Mouse (Mus musculus) limb, embryonic 11.5 days (tissue): ENCODE results near the gene Tsen2. TPM values are rescaled to one million over a fixed set of nuclear protein-coding genes. Genes with fewer than 3 reads are reported as not detected.

Source experiments
- ATAC-seq: fragments of 200-750 bp; cut with Nextera tagmentation; 2 replicates; pipeline ENCODE4 v1.8.0; 2017; ENCODE audit warnings: low read depth; ENCODE audit not compliant: insufficient number of reproducible peaks, low FRiP score, low TSS enrichment
- DNase-seq: peaks from one replicate; pipeline ENCODE4 v3.0.0-alpha.2; 2015; ENCODE audit warnings: low spot score
- H3K27ac ChIP-seq: fragments of 300-500 bp; sonication (generic); replicated peaks from 2 replicates; pipeline ENCODE4 v1.5.1; 2014; ENCODE audit warnings: low read depth, mild to moderate bottlenecking, low read length
- H3K27me3 ChIP-seq: fragments of 300-500 bp; sonication (generic); 2 replicates; pipeline ENCODE4 v1.6.1; 2014; ENCODE audit warnings: mild to moderate bottlenecking, low read length, mixed read lengths; ENCODE audit not compliant: control insufficient read depth, insufficient read depth
- H3K36me3 ChIP-seq: fragments of 300-500 bp; sonication (generic); 2 replicates; pipeline ENCODE4 v1.6.1; 2014; ENCODE audit warnings: mild to moderate bottlenecking, low read length, moderate library complexity, mixed read lengths; ENCODE audit not compliant: control insufficient read depth, insufficient read depth
- H3K4me1 ChIP-seq: fragments of 300-500 bp; sonication (generic); 2 replicates; pipeline ENCODE4 v1.6.1; 2014; ENCODE audit warnings: low read length, mixed read lengths; ENCODE audit not compliant: control insufficient read depth, insufficient read depth
- H3K4me2 ChIP-seq: fragments of 300-500 bp; sonication (generic); 2 replicates; pipeline ENCODE4 v1.6.1; 2014; ENCODE audit warnings: low read depth, mild to moderate bottlenecking, moderate library complexity; ENCODE audit not compliant: severe bottlenecking
- H3K4me3 ChIP-seq: fragments of 300-500 bp; sonication (generic); 2 replicates; pipeline ENCODE4 v1.5.1; 2014; ENCODE audit warnings: low read depth, low read length
- H3K9ac ChIP-seq: fragments of 300-500 bp; sonication (generic); 2 replicates; pipeline ENCODE4 v1.6.1; 2014; ENCODE audit warnings: mild to moderate bottlenecking, low read length
- H3K9me3 ChIP-seq: fragments of 300-500 bp; sonication (generic); 2 replicates; pipeline ENCODE4 v1.6.1; 2016; ENCODE audit warnings: low read length; ENCODE audit not compliant: control insufficient read depth
- WGBS: fragments of 180-500 bp; shearing (Covaris S2); extraction: QIAGEN DNeasy Blood & Tissue Kit; methylation state at CpG from one replicate; pipeline ENCODE4 v1.1.7; 2014; 5-methylcytosine and 5-hydroxymethylcytosine counted together
- polyA plus RNA-seq: library from polyadenylated mRNA; unstranded; fragments of >200 nt; fragmentation: Nextera tagmentation; extraction: Ambion mirVana; gene quantifications from 2 replicates; pipeline ENCODE4 v1.2.1, GENCODE M21; 2014

The Tsen2 gene
- polyA plus RNA-seq, 1 experiment from 2014 or later: 27.5 TPM

DNA sequence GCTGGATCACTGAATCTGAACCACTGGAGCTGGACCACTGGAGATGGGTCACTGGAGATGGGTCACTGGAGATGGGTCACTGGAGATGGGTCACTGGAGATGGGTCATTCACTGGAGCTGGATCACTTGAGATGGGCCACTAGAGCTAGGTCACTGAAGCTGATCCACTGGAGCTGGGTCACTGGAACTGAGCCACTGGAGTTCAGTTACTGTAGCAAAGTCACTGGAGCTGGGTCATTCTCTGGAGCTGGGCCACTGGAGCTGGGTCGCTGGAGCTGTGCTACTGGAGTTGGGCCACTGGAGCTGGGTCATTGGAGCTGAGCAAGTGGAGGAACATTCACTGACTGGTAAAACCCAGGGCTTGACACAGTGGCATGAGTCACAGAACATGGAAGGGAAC is 38.0 kb upstream of the Tsen2 start:
- no peak overlapping the region for H3K4me3 ChIP-seq
- ATAC-seq (no peak), DNase-seq (no peak)
- H3K4me1 ChIP-seq: no peaks in the 10 kb centered on the region
- no peaks in the 10 kb centered on the region for H3K9me3 ChIP-seq
- WGBS: 95% methylated on average over 1 of the region's 1 CpGs
- H3K27me3 ChIP-seq: no peaks in the 10 kb centered on the region
- no peaks in the 10 kb centered on the region for H3K36me3 ChIP-seq
- no peak overlapping the region for H3K27ac ChIP-seq
- no peak overlapping the region for H3K9ac ChIP-seq
- H3K4me2 ChIP-seq: no peak overlapping the region

DNA sequence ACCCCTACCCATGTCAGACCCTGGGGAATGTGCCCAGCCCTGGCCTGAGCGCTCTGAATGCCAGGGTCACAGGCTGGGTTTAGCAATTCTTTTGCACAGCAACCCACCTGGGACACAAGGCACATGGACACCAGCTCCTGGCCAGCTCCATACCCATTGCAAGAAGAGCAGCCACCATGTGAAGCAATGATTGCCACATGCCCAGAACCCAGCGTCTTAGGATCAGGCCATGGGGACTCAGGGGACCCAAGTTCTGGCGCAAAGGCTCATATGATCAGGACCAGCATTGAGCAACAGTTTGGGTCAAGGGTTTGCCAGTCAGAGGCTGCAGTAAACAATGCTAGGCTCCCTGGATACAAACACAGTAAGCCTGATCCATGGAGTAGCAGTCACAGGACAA is 33.0 kb upstream of the Tsen2 start:
- ATAC-seq: no peak
- no peaks in the 10 kb centered on the region for H3K36me3 ChIP-seq
- no peaks in the 10 kb centered on the region for H3K27me3 ChIP-seq
- no peak overlapping the region for H3K9ac ChIP-seq
- DNase-seq: no peak
- H3K9me3 ChIP-seq: no peaks in the 10 kb centered on the region
- WGBS: 94% methylated on average over 3 of the region's 3 CpGs
- H3K4me3 ChIP-seq: no peak overlapping the region
- no peaks in the 10 kb centered on the region for H3K4me1 ChIP-seq
- no peak overlapping the region for H3K4me2 ChIP-seq
- no peak overlapping the region for H3K27ac ChIP-seq

DNA sequence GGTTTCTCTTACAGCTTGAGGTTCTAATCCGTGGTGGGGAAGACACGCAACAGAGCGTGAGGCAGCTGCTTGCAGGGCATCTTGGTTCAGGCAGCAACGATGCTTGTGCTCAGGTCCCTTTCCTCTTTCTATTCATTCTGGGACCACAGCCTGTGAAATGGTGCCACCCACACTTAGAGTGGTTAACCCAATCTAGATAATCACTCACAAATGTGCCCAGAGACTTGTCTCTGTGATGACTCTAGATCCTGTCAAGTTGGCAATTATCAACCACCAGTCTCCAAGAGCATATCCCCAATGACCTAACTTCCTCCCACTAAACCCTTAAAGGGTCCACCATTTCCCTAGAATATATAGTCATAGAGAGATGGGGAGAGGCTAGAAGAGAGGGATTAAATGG is 31.3 kb upstream of the Tsen2 start:
- Histone ChIP-seq H3K4me1 (no peaks in the 10 kb centered on the region), H3K27ac (no peak overlapping the region), H3K9ac (no peak overlapping the region), H3K4me3 (no peak overlapping the region), H3K4me2 (no peak overlapping the region), H3K9me3 (no peaks in the 10 kb centered on the region), H3K36me3 (no peaks in the 10 kb centered on the region), H3K27me3 (no peaks in the 10 kb centered on the region)
- WGBS: 94% methylated on average over 4 of the region's 4 CpGs
- ATAC-seq: no peak
- no peak for DNase-seq

DNA sequence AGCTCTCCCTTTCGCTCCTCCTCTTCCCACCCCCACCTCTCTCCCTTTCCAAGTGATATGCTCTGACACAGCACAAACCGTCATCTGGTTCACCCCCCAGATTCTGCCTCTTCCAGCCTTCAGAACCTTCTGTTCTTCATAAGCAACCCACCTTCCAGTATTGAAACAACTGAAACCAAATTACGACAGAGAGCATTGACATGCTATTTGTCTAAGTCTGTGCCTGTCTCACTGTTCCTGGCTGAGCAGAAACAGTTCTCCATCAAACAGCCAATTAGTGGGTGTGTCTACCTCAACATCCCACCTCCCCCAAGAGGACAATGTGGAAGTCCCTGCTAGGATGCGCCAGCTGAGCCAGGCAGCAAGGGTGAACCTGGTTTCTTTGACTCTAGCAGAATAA is 26.6 kb upstream of the Tsen2 start:
- no peaks in the 10 kb centered on the region for H3K4me1 ChIP-seq
- no peaks in the 10 kb centered on the region for H3K36me3 ChIP-seq
- no peaks in the 10 kb centered on the region for H3K9me3 ChIP-seq
- H3K27ac ChIP-seq: no peak overlapping the region
- no peak overlapping the region for H3K4me2 ChIP-seq
- no peak overlapping the region for H3K4me3 ChIP-seq
- WGBS: 74% methylated on average over 4 of the region's 4 CpGs
- no peaks in the 10 kb centered on the region for H3K27me3 ChIP-seq
- no peak for ATAC-seq
- no peak for DNase-seq
- no peak overlapping the region for H3K9ac ChIP-seq

DNA sequence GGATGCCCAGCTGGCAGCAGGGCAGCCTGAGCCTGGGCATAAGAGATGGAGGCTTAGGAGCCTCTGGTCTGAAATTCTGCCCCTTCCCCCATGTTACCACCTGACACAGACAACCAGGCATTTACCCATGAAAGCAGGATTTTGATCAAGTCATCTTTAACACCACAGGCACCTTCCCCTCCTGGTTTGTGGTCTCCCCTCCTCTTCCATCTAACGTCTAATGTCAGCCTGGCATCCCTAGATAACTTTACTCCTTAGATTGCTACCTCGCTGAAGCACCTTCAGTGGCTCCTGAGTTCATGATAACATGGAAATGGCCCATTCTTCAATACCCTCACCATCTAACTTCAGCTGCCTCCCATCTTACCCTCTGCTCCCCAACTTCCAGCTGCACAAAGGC is 26.1 kb upstream of the Tsen2 start:
- Histone ChIP-seq H3K4me3 (no peak overlapping the region), H3K36me3 (no peaks in the 10 kb centered on the region), H3K27ac (no peak overlapping the region), H3K9me3 (no peaks in the 10 kb centered on the region), H3K4me1 (no peaks in the 10 kb centered on the region), H3K4me2 (no peak overlapping the region), H3K9ac (no peak overlapping the region), H3K27me3 (no peaks in the 10 kb centered on the region)
- 67% methylated on average over 2 of the region's 2 CpGs for WGBS
- DNase-seq (no peak), ATAC-seq (no peak)

DNA sequence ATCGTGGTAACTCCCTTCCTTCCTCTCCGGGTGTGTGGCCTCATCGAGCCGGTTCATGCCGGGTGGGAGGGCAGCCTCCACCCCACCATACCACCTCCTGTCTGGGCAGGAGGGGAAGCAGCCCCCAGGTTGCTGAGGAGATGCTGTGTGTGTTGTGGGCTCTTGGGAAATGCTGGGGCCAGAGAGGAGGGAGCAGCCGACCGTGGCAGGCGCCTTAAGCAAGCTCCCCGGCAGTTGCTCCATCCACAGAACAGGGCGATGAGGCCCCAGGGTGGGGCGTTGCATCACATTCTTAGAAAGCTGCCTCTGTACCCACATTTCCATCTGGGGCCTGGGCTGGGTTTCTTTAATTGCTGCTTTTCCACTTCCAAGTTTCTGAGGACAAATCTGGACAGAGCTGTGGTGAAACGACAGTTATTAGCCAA is 25.2 kb upstream of the Tsen2 start:
- DNase-seq (no peak), ATAC-seq (no peak)
- no peaks in the 10 kb centered on the region for H3K27me3 ChIP-seq
- H3K4me3 ChIP-seq: no peak overlapping the region
- no peak overlapping the region for H3K9ac ChIP-seq
- no peaks in the 10 kb centered on the region for H3K9me3 ChIP-seq
- no peaks in the 10 kb centered on the region for H3K4me1 ChIP-seq
- H3K36me3 ChIP-seq: no peaks in the 10 kb centered on the region
- 85% methylated on average over 12 of the region's 12 CpGs for WGBS
- no peak overlapping the region for H3K4me2 ChIP-seq
- H3K27ac ChIP-seq: no peak overlapping the region

DNA sequence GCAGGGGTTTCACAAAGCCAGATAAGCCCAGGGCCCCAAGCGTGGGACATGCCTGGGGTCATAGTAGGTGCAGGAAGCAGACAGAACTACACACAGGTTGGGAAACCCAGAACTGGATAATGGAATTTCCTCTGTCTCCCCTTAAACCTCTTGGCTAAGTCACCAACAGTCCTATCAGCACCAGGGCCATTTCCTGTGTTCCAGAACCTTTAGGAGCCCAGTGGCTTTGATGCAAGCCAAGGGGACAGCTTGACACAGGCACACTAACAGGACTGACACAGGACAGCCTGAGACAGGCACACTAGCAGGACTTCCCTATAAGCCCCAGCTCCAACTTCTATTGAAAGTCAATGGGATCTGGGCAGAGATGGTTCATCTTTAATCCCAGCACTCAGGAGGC is 22.5 kb upstream of the Tsen2 start:
- no peak for ATAC-seq
- Histone ChIP-seq H3K4me3 (no peak overlapping the region), H3K4me2 (no peak overlapping the region), H3K27ac (no peak overlapping the region), H3K9ac (no peak overlapping the region), H3K4me1 (no peaks in the 10 kb centered on the region), H3K9me3 (no peaks in the 10 kb centered on the region), H3K36me3 (no peaks in the 10 kb centered on the region), H3K27me3 (no peaks in the 10 kb centered on the region)
- 88% methylated on average over 1 of the region's 1 CpGs for WGBS
- no peak for DNase-seq

DNA sequence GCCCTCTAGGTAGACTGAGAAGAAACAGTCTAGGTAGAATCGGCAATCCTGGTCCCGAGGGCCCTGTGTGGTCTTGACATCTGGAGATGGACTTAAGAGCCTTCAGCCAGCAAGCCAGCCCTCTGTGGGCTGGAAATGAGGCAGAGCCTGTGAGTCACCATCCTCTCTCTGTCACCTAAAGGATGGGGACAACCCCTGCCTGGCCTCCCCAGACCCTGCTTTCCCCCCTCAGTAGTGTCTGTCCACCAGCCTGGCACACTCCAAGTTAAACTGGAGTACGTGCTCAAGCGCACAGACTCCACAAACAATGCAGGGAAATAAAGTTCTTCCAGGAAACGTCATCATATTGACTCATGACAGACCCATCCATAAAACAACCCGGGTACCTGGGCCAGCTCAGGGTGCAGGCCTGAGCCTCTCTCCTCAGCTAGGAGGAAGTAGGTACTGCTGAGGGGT is 21.7 kb upstream of the Tsen2 start:
- Histone ChIP-seq H3K27me3 (no peaks in the 10 kb centered on the region), H3K36me3 (no peaks in the 10 kb centered on the region), H3K9ac (no peak overlapping the region), H3K4me3 (no peak overlapping the region), H3K4me1 (no peaks in the 10 kb centered on the region), H3K4me2 (no peak overlapping the region), H3K27ac (no peak overlapping the region), H3K9me3 (no peaks in the 10 kb centered on the region)
- 78% methylated on average over 6 of the region's 6 CpGs for whole genome bisulfite sequencing
- DNase-seq (no peak), ATAC-seq (no peak)

DNA sequence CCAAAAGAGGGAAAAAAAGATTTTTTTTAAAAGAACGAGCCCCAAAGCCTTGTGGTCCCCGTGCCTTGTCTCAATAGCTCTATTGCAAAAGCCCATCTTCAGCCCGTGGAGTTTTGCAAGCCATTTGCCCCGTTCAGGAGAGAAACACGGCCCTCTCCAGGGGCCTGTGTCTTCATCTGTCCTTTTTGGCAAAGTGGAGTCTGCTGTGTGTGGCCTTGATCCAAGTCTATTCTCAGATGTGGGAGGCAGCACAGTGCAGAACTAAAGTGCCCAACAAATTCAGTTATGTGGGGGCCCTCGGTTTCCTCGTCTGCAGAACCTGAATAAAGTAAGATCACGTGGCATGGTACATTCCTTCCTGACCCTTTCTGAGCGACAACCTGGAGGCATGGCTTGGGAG is 21.3 kb upstream of the Tsen2 start:
- Histone ChIP-seq H3K4me2 (no peak overlapping the region), H3K9ac (no peak overlapping the region), H3K36me3 (no peaks in the 10 kb centered on the region), H3K27me3 (no peaks in the 10 kb centered on the region), H3K4me3 (no peak overlapping the region), H3K4me1 (no peaks in the 10 kb centered on the region), H3K27ac (no peak overlapping the region), H3K9me3 (no peaks in the 10 kb centered on the region)
- DNase-seq (no peak), ATAC-seq (no peak)
- WGBS: 87% methylated on average over 9 of the region's 9 CpGs
